Mouse (Mus musculus) ES-Bruce4 (cell line): ENCODE data around the gene Otud1. TPM values are rescaled to one million over a fixed set of nuclear protein-coding genes. Genes with fewer than 3 reads are reported as not detected.
A peak's percentile ranks its signal among the peaks of the same experiment; 100 is the strongest.

ENCODE experiments used
- H3K27ac ChIP-seq: 2 replicates; pipeline ENCODE4 v1.5.1; 2012; ENCODE audit warnings: low read length, inconsistent platforms; ENCODE audit not compliant: insufficient read depth
- H3K27me3 ChIP-seq: 2 replicates; pipeline ENCODE4 v1.6.1; 2012; ENCODE audit warnings: mild to moderate bottlenecking, low read length, inconsistent platforms; ENCODE audit not compliant: control insufficient read depth, poor library complexity, insufficient read depth, severe bottlenecking
- H3K36me3 ChIP-seq: 2 replicates; pipeline ENCODE4 v1.6.1; 2012; ENCODE audit warnings: inconsistent platforms, mild to moderate bottlenecking, low read length, moderate library complexity; ENCODE audit not compliant: control insufficient read depth, poor library complexity, insufficient read depth, severe bottlenecking
- H3K4me1 ChIP-seq: one replicate; pipeline ENCODE4 v1.8.1; 2011; ENCODE audit warnings: low read length; ENCODE audit not compliant: control insufficient read depth, insufficient read depth
- H3K4me3 ChIP-seq: 2 replicates; pipeline ENCODE4 v1.5.1; 2011; ENCODE audit warnings: low read depth, mild to moderate bottlenecking, low read length
- H3K9ac ChIP-seq: 2 replicates; pipeline ENCODE4 v1.6.1; 2012; ENCODE audit warnings: low read depth, mild to moderate bottlenecking, inconsistent platforms; ENCODE audit not compliant: poor library complexity, severe bottlenecking
- H3K9me3 ChIP-seq: replicated peaks from 2 replicates; pipeline ENCODE4 v1.6.1; 2012; ENCODE audit warnings: mild to moderate bottlenecking, low read length, inconsistent platforms; ENCODE audit not compliant: control insufficient read depth, poor library complexity, insufficient read depth, severe bottlenecking
- CTCF ChIP-seq: IDR thresholded peaks from one replicate; pipeline ENCODE4 v1.8.1; 2011; ENCODE audit warnings: low read depth, low read length
- EP300 ChIP-seq: IDR thresholded peaks from 2 replicates; pipeline ENCODE4 v1.6.1; 2011; ENCODE audit warnings: low read depth, low read length; ENCODE audit not compliant: insufficient read depth
- POLR2A ChIP-seq: IDR thresholded peaks from one replicate; pipeline ENCODE4 v1.8.1; 2011; ENCODE audit warnings: low read length; ENCODE audit not compliant: insufficient read depth
- polyA plus RNA-seq: library from polyadenylated mRNA; stranded (reverse); fragments of >200 nt; gene quantifications from 2 replicates; pipeline ENCODE4 v1.2.4, GENCODE M21; 2011; ENCODE audit warnings: low read depth; ENCODE audit not compliant: missing spikeins, insufficient read depth, insufficient read length

Otud1 gene
- polyA plus RNA-seq, 1 experiment, result 10.7 TPM

GRCm38 (mm10) chr2:19664555-19665475 lies 7.3 kb downstream of the Otud1 start:
- H3K9me3 ChIP-seq, result no peaks in the 10 kb centered on the region
- no peak overlapping the region for H3K9ac ChIP-seq
- H3K4me1 ChIP-seq, result no peaks in the 10 kb centered on the region
- no peaks in the 10 kb centered on the region for H3K27me3 ChIP-seq
- no peak for TF ChIP-seq POLR2A
- TF ChIP-seq EP300, result no peak
- TF ChIP-seq CTCF, result no peak
- H3K4me3 ChIP-seq, result no peak overlapping the region
- H3K36me3 ChIP-seq, result no peaks in the 10 kb centered on the region
- H3K27ac ChIP-seq, result no peak overlapping the region

DNA sequence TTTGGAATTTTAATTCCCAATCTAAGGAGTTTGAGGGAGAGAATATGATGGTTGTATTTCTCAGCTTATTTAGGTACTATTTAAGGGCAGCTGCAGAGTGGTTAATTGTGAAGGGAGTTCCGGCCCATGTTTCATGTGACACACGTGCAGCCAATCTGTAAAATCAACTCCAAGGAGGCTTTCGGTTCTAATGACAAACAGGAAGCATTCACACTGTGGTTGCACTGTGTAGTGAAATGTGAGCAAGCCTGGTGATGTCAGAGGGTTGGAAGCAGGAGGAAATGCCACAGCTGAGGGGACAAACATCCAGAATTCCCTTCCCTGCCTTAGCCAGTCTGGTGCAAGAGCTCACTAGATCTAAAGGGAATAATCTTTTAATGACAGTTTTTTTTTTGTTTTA lies 8.3 kb downstream of the Otud1 start:
- no peak overlapping the region for H3K9ac ChIP-seq
- TF ChIP-seq CTCF (no peak), POLR2A (no peak), EP300 (no peak)
- H3K9me3 ChIP-seq, result no peaks in the 10 kb centered on the region
- H3K27me3 ChIP-seq, result no peaks in the 10 kb centered on the region
- no peak overlapping the region for H3K27ac ChIP-seq
- no peaks in the 10 kb centered on the region for H3K36me3 ChIP-seq
- H3K4me3 ChIP-seq, result no peak overlapping the region
- H3K4me1 ChIP-seq, result no peaks in the 10 kb centered on the region

DNA sequence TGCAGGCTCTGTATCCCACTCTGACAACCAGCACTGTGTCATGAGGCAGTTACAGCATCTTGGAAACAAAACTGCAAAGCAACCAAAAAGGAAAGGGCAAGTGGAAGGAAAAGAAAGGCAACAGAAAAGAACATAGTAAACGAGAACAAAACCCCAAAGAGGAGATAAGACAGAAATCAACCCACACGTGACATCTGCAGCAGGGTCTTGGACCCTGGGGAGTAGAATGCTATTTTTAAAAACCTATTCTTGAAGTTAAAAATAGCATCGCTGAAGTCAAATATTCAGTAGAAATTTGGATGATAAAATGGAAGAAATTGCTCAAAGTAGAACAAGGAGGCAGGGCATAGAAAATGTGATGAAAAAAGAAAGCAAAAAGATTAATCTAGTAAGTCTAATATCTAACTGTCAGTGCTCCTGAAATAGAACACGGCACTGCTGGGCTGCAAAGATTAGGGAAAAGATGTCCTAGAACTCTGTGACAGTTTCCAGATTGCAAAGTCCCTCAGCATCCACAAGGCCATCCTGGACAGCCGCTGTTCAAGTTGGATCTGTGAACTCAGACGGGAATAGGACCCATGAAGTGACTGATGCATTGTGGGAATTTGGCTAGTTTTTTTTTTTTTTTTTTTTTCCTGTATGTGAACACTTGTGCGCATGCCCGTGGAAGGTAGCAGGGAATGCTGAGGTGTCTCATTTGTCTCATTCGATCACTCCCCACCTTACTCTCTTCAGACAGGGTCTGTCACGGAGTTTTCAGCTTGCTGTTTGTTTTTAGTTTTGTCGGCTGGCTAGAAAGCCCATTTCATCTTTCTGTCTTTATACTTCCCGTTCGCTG lies 13.5 kb downstream of the Otud1 start:
- Histone ChIP-seq H3K4me3 (no peak overlapping the region), H3K27ac (no peak overlapping the region), H3K9me3 (no peaks in the 10 kb centered on the region), H3K4me1 (no peaks in the 10 kb centered on the region), H3K27me3 (no peaks in the 10 kb centered on the region), H3K9ac (no peak overlapping the region), H3K36me3 (no peaks in the 10 kb centered on the region)
- TF ChIP-seq POLR2A, result no peak
- no peak for TF ChIP-seq CTCF
- no peak for TF ChIP-seq EP300

GRCm38 (mm10) chr2:19682997-19683396 lies 25.4 kb downstream of the Otud1 start:
- TF ChIP-seq CTCF (peak; percentile 2), EP300 (no peak)
- Histone ChIP-seq H3K27ac (no peak overlapping the region), H3K27me3 (peaks cover 2% of the 10 kb centered on the region; the same call in 1 of the 2 replicates), H3K9me3 (no peaks in the 10 kb centered on the region), H3K4me3 (no peak overlapping the region), H3K4me1 (no peaks in the 10 kb centered on the region), H3K9ac (no peak overlapping the region), H3K36me3 (no peaks in the 10 kb centered on the region)

GRCm38 (mm10) chr2:19685489-19686147 lies 28.1 kb downstream of the Otud1 start:
- Histone ChIP-seq H3K4me3 (no peak overlapping the region), H3K9me3 (no peaks in the 10 kb centered on the region), H3K27ac (no peak overlapping the region), H3K9ac (no peak overlapping the region), H3K36me3 (no peaks in the 10 kb centered on the region), H3K4me1 (no peaks in the 10 kb centered on the region), H3K27me3 (no peaks in the 10 kb centered on the region; the same call in 1 of the 2 replicates)
- TF ChIP-seq POLR2A (no peak), CTCF (no peak), EP300 (no peak)

- no peaks in the 10 kb centered on the region for H3K4me1 ChIP-seq
- TF ChIP-seq CTCF, result no peak
- no peak for TF ChIP-seq EP300
- TF ChIP-seq POLR2A, result no peak
- no peak overlapping the region for H3K27ac ChIP-seq
- H3K4me3 ChIP-seq, result no peak overlapping the region
- no peaks in the 10 kb centered on the region for H3K36me3 ChIP-seq
- no peaks in the 10 kb centered on the region; the same call in 1 of the 2 replicates for H3K27me3 ChIP-seq
- no peaks in the 10 kb centered on the region for H3K9me3 ChIP-seq
- no peak overlapping the region for H3K9ac ChIP-seq
Observed at GRCm38 (mm10) chr2:19690094-19690493, 32.5 kb downstream of the Otud1 start.
